ENCODE assay signal across 18 mouse cellular contexts in genomic region chr17:83379366-83379765, GRCm38 (mm10).
"Had no signal": no experiment of that assay in that cellular context is flagged by ENCODE, and none has a peak within 500 bp of the region (broad histone marks: within the 10 kb centered on the region; RNA-seq: fewer than 3 reads in every experiment).

No protein-coding gene starts in this region.

- H3K9me3 ChIP-seq: liver, embryonic 13.5 days; liver, embryonic 15.5 days; lung, embryonic 15.5 days; megakaryocyte, embryonic 14.5 days; neural tube, embryonic 12.5 days had no signal

- H3K4me3 ChIP-seq: liver, embryonic 13.5 days; liver, embryonic 15.5 days; lung, embryonic 15.5 days; megakaryocyte, embryonic 14.5 days; neural tube, embryonic 12.5 days had no signal

- H3K4me2 ChIP-seq: liver, embryonic 11.5 days; liver, embryonic 13.5 days; liver, embryonic 15.5 days; lung, embryonic 15.5 days; neural tube, embryonic 12.5 days had no signal

- H3K27ac ChIP-seq: liver, embryonic 13.5 days; liver, embryonic 15.5 days; lung, embryonic 15.5 days; macrophage; neural tube, embryonic 12.5 days had no signal

- H3K27me3 ChIP-seq: liver, embryonic 13.5 days; liver, embryonic 15.5 days; lung, embryonic 15.5 days; megakaryocyte, embryonic 14.5 days; neural tube, embryonic 12.5 days had no signal

- H3K36me3 ChIP-seq: liver, embryonic 13.5 days; liver, embryonic 15.5 days; lung, embryonic 15.5 days; neural tube, embryonic 12.5 days had no signal

- ATAC-seq: liver, postnatal 0 days had no signal

- H3K9ac ChIP-seq: liver, embryonic 13.5 days; liver, embryonic 15.5 days; liver, postnatal 0 days; lung, embryonic 15.5 days; neural tube, embryonic 12.5 days had no signal

- DNase-seq: liver, embryonic 13.5 days; liver, postnatal 0 days; lung, adult 2 months; lung, postnatal 14 days; lung, postnatal 36 days; midbrain, embryonic 14.5 days; retina, postnatal 1 day; right cerebral cortex, adult 18-20 months; right cerebral cortex, postnatal 25 days; thymus, adult 18-20 months; thymus, postnatal 14 days; thymus, postnatal 36 days had no signal
